Mouse (Mus musculus) 3134 (cell line): ENCODE measurements around the gene Gatc.

Experiments
- DNase-seq: peaks from one replicate; pipeline ENCODE4 v3.0.0-alpha.2; 2011; ENCODE audit warnings: low spot score; ENCODE audit not compliant: insufficient read length; ENCODE audit errors: extremely low read depth

Gene Gatc

DNA sequence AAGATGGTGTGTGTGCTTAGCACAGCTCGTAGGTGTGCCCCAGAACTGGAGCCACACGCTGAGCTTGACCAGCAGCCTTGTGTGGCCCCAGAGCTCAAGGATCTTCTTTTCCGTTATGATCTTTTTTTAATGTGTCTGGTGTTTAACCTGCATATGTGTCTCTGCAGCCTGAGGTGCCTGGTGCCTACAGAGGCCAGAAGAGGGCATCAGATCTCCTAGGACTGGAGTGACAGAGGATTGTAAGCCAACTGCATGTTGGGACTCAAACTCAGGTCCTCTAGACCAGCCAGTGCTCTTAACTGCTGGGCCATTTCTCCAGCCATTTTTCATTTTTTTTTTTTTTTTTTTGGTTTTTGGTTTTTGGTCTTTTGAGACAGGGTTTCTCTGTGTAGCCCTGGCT lies 56.2 kb downstream of the Gatc start:
- DNase-seq = no peak
